Mouse (Mus musculus) liver, embryonic 16.5 days (tissue): ENCODE results near the gene Nudt4. TPM values are rescaled to one million over a fixed set of nuclear protein-coding genes. Genes with fewer than 3 reads are reported as not detected.

ENCODE experiments used
- ATAC-seq: fragments of 200-750 bp; cut with Nextera tagmentation; 2 replicates; pipeline ENCODE4 v1.8.0; 2017; ENCODE audit warnings: low read depth, mild to moderate bottlenecking, moderate number of reproducible peaks, moderate library complexity
- H3K27ac ChIP-seq: fragments of 300-500 bp; sonication (generic); 2 replicates; pipeline ENCODE4 v1.5.1; 2014; ENCODE audit warnings: mild to moderate bottlenecking, low read length
- H3K27me3 ChIP-seq: fragments of 300-500 bp; sonication (generic); 2 replicates; pipeline ENCODE4 v1.6.1; 2014; ENCODE audit warnings: low read depth, low read length, mixed read lengths; ENCODE audit not compliant: control insufficient read depth, insufficient read depth
- H3K36me3 ChIP-seq: fragments of 300-500 bp; sonication (generic); 2 replicates; pipeline ENCODE4 v1.6.1; 2014; ENCODE audit warnings: mild to moderate bottlenecking; ENCODE audit not compliant: control insufficient read depth, insufficient read depth
- H3K4me1 ChIP-seq: fragments of 300-500 bp; sonication (generic); 2 replicates; pipeline ENCODE4 v1.6.1; 2014; ENCODE audit warnings: low read depth, low read length, mixed read lengths; ENCODE audit not compliant: control insufficient read depth
- H3K4me2 ChIP-seq: fragments of 300-500 bp; sonication (generic); 2 replicates; pipeline ENCODE4 v1.6.1; 2014; ENCODE audit warnings: low read depth, low read length, mixed read lengths
- H3K4me3 ChIP-seq: fragments of 300-500 bp; sonication (generic); 2 replicates; pipeline ENCODE4 v1.5.1; 2014; ENCODE audit warnings: low read depth, mild to moderate bottlenecking, low read length
- H3K9ac ChIP-seq: fragments of 300-500 bp; sonication (generic); 2 replicates; pipeline ENCODE4 v1.6.1; 2014; ENCODE audit warnings: low read depth, low read length
- H3K9me3 ChIP-seq: fragments of 300-500 bp; sonication (generic); replicated peaks from 2 replicates; pipeline ENCODE4 v1.6.1; 2016; ENCODE audit warnings: low read length; ENCODE audit not compliant: control insufficient read depth
- WGBS: fragments of 180-500 bp; shearing (Covaris S2); extraction: QIAGEN DNeasy Blood & Tissue Kit; methylation state at CpG from one replicate; pipeline ENCODE4 v1.1.7; 2014; ENCODE audit not compliant: insufficient replicate concordance; 5-methylcytosine and 5-hydroxymethylcytosine counted together
- polyA plus RNA-seq: library from polyadenylated mRNA; unstranded; fragments of >200 nt; fragmentation: Nextera tagmentation; extraction: Ambion mirVana; gene quantifications from 2 replicates; pipeline ENCODE4 v1.2.1, GENCODE M21; 2015

Nudt4 gene
- polyA plus RNA-seq, 1 experiment from 2014 or later, result 79.2 TPM

GRCm38 (mm10) chr10:95548154-95548826 lies 15.7 kb downstream of the Nudt4 start:
- Histone ChIP-seq H3K4me1 (no peaks in the 10 kb centered on the region; the same call in 1 of the 2 replicates), H3K4me3 (no peak overlapping the region), H3K9me3 (no peaks in the 10 kb centered on the region), H3K9ac (no peak overlapping the region), H3K27me3 (no peaks in the 10 kb centered on the region), H3K4me2 (no peak overlapping the region), H3K27ac (no peak overlapping the region), H3K36me3 (peaks cover 77% of the 10 kb centered on the region)
- no peak for ATAC-seq
- 82% methylated on average over 11 of the region's 11 CpGs for WGBS

GRCm38 (mm10) chr10:95546178-95546577 lies 17.8 kb downstream of the Nudt4 start:
- Histone ChIP-seq H3K4me1 (no peaks in the 10 kb centered on the region; the same call in 1 of the 2 replicates), H3K4me2 (no peak overlapping the region), H3K4me3 (no peak overlapping the region), H3K36me3 (peaks cover 68% of the 10 kb centered on the region), H3K9ac (no peak overlapping the region), H3K9me3 (no peaks in the 10 kb centered on the region), H3K27me3 (no peaks in the 10 kb centered on the region), H3K27ac (no peak overlapping the region)
- 82% methylated on average over 2 of the region's 2 CpGs for WGBS
- ATAC-seq, result no peak

DNA sequence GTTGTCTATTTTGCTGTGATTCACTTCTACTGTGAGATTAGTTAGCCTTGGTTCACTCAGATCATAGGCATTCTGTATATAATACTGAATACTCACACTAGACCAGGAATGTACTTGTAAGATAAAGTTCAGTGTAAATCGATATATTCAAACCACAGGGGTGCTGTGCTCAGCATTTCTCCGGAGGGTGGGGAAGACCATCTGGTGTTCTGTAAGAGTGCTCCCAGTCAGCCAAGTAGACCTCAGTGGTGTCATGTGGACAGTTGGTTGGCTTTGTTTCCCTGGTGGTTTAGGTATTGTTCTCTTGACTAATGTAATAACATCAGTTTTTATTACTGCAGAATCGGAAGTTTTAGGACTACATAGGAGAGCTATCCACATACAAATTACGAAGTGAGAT lies 18.9 kb downstream of the Nudt4 start:
- no peak overlapping the region for H3K4me3 ChIP-seq
- no peak for ATAC-seq

GRCm38 (mm10) chr10:95544651-95545050 lies 19.3 kb downstream of the Nudt4 start:
- Histone ChIP-seq H3K4me2 (no peak overlapping the region), H3K4me3 (no peak overlapping the region), H3K27me3 (no peaks in the 10 kb centered on the region), H3K9ac (no peak overlapping the region), H3K9me3 (no peaks in the 10 kb centered on the region), H3K4me1 (no peaks in the 10 kb centered on the region; the same call in none of the 2 replicates), H3K27ac (no peak overlapping the region), H3K36me3 (peaks cover 53% of the 10 kb centered on the region)
- ATAC-seq, result no peak
- WGBS, result 70% methylated on average over 2 of the region's 2 CpGs

More for the DNA sequence above, 18.9 kb downstream of the Nudt4 start:
- H3K27ac ChIP-seq, result no peak overlapping the region
- H3K4me1 ChIP-seq, result no peaks in the 10 kb centered on the region; the same call in 1 of the 2 replicates
- no peaks in the 10 kb centered on the region for H3K9me3 ChIP-seq
- H3K27me3 ChIP-seq, result no peaks in the 10 kb centered on the region
- no peak overlapping the region for H3K4me2 ChIP-seq
- WGBS, result 73% methylated on average over 4 of the region's 4 CpGs
- peaks cover 57% of the 10 kb centered on the region for H3K36me3 ChIP-seq
- H3K9ac ChIP-seq, result no peak overlapping the region

- Histone ChIP-seq H3K4me3 (no peak overlapping the region), H3K4me1 (no peaks in the 10 kb centered on the region; the same call in none of the 2 replicates), H3K9ac (no peak overlapping the region), H3K36me3 (peaks cover 46% of the 10 kb centered on the region), H3K27ac (no peak overlapping the region), H3K4me2 (no peak overlapping the region), H3K9me3 (no peaks in the 10 kb centered on the region), H3K27me3 (no peaks in the 10 kb centered on the region)
- ATAC-seq, result no peak
Measured at GRCm38 (mm10) chr10:95544004-95544403, 19.9 kb downstream of the Nudt4 start.

DNA sequence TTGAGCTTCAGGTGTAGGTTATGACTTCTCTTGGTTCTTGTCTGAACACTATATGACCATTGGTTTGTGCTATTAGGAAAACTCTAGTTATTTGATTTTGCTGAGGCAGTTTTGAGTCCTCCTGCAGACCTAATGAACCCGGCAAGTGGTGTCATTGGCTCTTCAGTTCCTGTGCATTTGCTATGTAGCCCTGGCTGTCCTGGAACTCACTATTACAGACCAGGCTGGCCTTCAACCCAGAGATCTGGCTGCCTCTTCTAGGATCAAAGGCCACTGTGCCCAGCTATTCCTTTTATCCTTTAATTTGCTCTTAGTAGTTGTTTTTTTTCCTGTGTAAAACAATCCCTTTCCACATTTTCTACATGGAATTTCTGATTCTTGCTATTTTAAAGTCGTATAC lies 20.6 kb downstream of the Nudt4 start:
- H3K36me3 ChIP-seq, result peaks cover 42% of the 10 kb centered on the region

GRCm38 (mm10) chr10:95542916-95543315 lies 21.0 kb downstream of the Nudt4 start:
- Histone ChIP-seq H3K9ac (no peak overlapping the region), H3K27ac (no peak overlapping the region), H3K36me3 (peaks cover 38% of the 10 kb centered on the region), H3K9me3 (no peaks in the 10 kb centered on the region), H3K4me1 (peaks cover under 1% of the 10 kb centered on the region), H3K4me3 (no peak overlapping the region), H3K4me2 (no peak overlapping the region), H3K27me3 (no peaks in the 10 kb centered on the region)
- no peak for ATAC-seq
- WGBS, result 87% methylated on average over 4 of the region's 4 CpGs

More for the DNA sequence above, 20.6 kb downstream of the Nudt4 start:
- Histone ChIP-seq H3K9me3 (no peaks in the 10 kb centered on the region), H3K27me3 (no peaks in the 10 kb centered on the region), H3K4me1 (no peaks in the 10 kb centered on the region; the same call in none of the 2 replicates), H3K4me3 (no peak overlapping the region), H3K9ac (no peak overlapping the region), H3K4me2 (no peak overlapping the region), H3K27ac (no peak overlapping the region)
- 82% methylated on average over 2 of the region's 2 CpGs for WGBS
- ATAC-seq, result no peak

DNA sequence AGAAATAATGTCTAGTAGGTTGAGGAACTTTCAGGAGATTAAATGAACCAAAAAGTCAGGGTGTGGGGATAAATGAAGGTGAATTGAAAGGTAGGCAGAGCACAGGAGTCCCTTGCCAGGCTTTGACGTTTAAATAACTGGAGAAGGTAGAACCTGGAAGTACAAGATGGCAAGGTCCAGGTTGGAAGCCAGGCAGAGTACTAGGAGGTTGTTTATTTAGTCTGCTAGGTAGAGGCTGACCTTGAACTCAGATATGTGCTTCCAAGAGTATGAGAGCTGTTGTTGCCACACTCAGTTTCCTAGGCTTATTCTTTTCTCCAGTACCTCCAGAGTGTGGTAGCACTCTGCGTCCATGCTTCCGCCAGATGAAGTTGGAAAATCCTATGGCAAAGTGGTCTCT lies 24.1 kb downstream of the Nudt4 start:
- H3K9ac ChIP-seq, result no peak overlapping the region
- H3K4me3 ChIP-seq, result no peak overlapping the region
- no peak for ATAC-seq
- H3K27ac ChIP-seq, result no peak overlapping the region
- 80% methylated on average over 3 of the region's 3 CpGs for WGBS
- H3K36me3 ChIP-seq, result peaks cover 10% of the 10 kb centered on the region
- peaks cover 4% of the 10 kb centered on the region for H3K4me1 ChIP-seq
- no peaks in the 10 kb centered on the region for H3K9me3 ChIP-seq
- H3K4me2 ChIP-seq, result no peak overlapping the region
- H3K27me3 ChIP-seq, result no peaks in the 10 kb centered on the region

DNA sequence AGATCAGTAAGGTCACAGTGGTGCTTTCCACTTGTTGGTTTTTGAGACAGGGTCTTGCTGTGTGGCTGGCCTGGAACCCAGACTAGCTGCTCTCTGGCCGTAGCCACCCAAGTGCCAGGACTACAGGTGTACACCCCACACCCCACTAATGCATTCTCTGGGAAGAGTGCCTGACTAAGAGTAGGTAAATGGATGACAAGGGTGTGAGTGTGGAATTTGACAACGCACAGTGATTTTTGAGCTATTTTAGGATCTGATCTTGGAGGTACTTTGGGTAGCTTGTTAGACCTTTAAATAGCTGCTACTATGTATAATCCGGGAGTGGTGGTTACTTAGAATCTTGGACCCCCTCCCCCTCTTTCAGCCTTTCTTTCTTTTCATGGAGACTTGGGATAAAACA lies 24.7 kb downstream of the Nudt4 start:
- Histone ChIP-seq H3K9ac (no peak overlapping the region), H3K9me3 (no peaks in the 10 kb centered on the region), H3K27ac (no peak overlapping the region), H3K27me3 (no peaks in the 10 kb centered on the region), H3K36me3 (peaks cover 4% of the 10 kb centered on the region), H3K4me3 (no peak overlapping the region), H3K4me2 (no peak overlapping the region), H3K4me1 (peaks cover 4% of the 10 kb centered on the region; the same call in 1 of the 2 replicates)
- no peak for ATAC-seq
- WGBS, result 81% methylated on average over 3 of the region's 3 CpGs
